Mouse (Mus musculus) adrenal gland, postnatal 25 days (tissue): Measurements from ENCODE around the gene Ctrc. TPM values are rescaled to one million over a fixed set of nuclear protein-coding genes. Genes with fewer than 3 reads are reported as not detected.

ENCODE experiments used
- DNase-seq: peaks from one replicate; pipeline ENCODE4 v3.0.0; 2021; ENCODE audit warnings: mixed read lengths
- total RNA-seq: library from RNA; stranded (reverse); gene quantifications from 2 replicates; pipeline ENCODE4 v1.2.3, GENCODE M21; 2021

Ctrc gene
- total RNA-seq, 1 experiment from 2014 or later = not detected

- no peak for DNase-seq
These were observed 27.3 kb downstream of the Ctrc start for GRCm38 (mm10) chr4:141818861-141819260.

GRCm38 (mm10) chr4:141817706-141818105, 28.5 kb downstream of the Ctrc start:
- no peak for DNase-seq

- no peak for DNase-seq
These were observed 29.1 kb downstream of the Ctrc start for GRCm38 (mm10) chr4:141816776-141817655.

GRCm38 (mm10) chr4:141816267-141816666, 29.9 kb downstream of the Ctrc start:
- DNase-seq = no peak

GRCm38 (mm10) chr4:141811375-141811774, 34.8 kb downstream of the Ctrc start:
- DNase-seq = no peak

GRCm38 (mm10) chr4:141810975-141811374, 35.2 kb downstream of the Ctrc start:
- DNase-seq = no peak

GRCm38 (mm10) chr4:141809850-141810464, 36.2 kb downstream of the Ctrc start:
- no peak for DNase-seq

GRCm38 (mm10) chr4:141805886-141806285, 40.3 kb downstream of the Ctrc start:
- no peak for DNase-seq

- DNase-seq = no peak
These were observed 42.1 kb downstream of the Ctrc start for GRCm38 (mm10) chr4:141804105-141804504.

- DNase-seq = no peak
These were observed 48.6 kb downstream of the Ctrc start for GRCm38 (mm10) chr4:141797545-141797944.

GRCm38 (mm10) chr4:141796954-141797353, 49.2 kb downstream of the Ctrc start:
- no peak for DNase-seq

- DNase-seq = peak; percentile 16
These were observed 49.8 kb downstream of the Ctrc start for GRCm38 (mm10) chr4:141796356-141796755.

GRCm38 (mm10) chr4:141794152-141794535, 52.0 kb downstream of the Ctrc start:
- no peak for DNase-seq

GRCm38 (mm10) chr4:141793282-141794151, 52.6 kb downstream of the Ctrc start, which contains the start of gene Casp9:
Gene Casp9, plus strand, starts transcription at chr4:141793612.
- peak; percentile 98 for DNase-seq

- no peak for DNase-seq
These were observed 53.4 kb downstream of the Ctrc start for GRCm38 (mm10) chr4:141792554-141793281.

- no peak for DNase-seq
These were observed 54.2 kb downstream of the Ctrc start for GRCm38 (mm10) chr4:141791951-141792350.

- no peak for DNase-seq
These were observed 54.7 kb downstream of the Ctrc start for GRCm38 (mm10) chr4:141791486-141791885.

GRCm38 (mm10) chr4:141790524-141790990, 55.6 kb downstream of the Ctrc start, which contains the start of gene Dnajc16:
Gene Dnajc16, minus strand, starts transcription at chr4:141790931.
- peak; percentile 94 for DNase-seq

GRCm38 (mm10) chr4:141789564-141790218, 56.5 kb downstream of the Ctrc start:
- no peak for DNase-seq

- no peak for DNase-seq
These were observed 58.7 kb downstream of the Ctrc start for GRCm38 (mm10) chr4:141787462-141787861.

GRCm38 (mm10) chr4:141787046-141787445, 59.1 kb downstream of the Ctrc start:
- no peak for DNase-seq
